Mouse (Mus musculus) heart, embryonic 16.5 days (tissue): ENCODE measurements around the gene Sfta2. TPM values are rescaled to one million over a fixed set of nuclear protein-coding genes. Genes with fewer than 3 reads are reported as not detected.

ENCODE experiments used
- ATAC-seq: fragments of 200-750 bp; cut with Nextera tagmentation; replicated peaks from 2 replicates; pipeline ENCODE4 v1.8.0; 2017; ENCODE audit warnings: moderate number of reproducible peaks; ENCODE audit not compliant: insufficient read depth, low FRiP score; ENCODE audit errors: extremely low read depth
- H3K27ac ChIP-seq: fragments of 300-500 bp; sonication (generic); 2 replicates; pipeline ENCODE4 v1.5.1; 2014; ENCODE audit warnings: mild to moderate bottlenecking, low read length, control low read depth, moderate library complexity
- H3K27me3 ChIP-seq: fragments of 300-500 bp; sonication (generic); 2 replicates; pipeline ENCODE4 v1.6.1; 2014; ENCODE audit warnings: low read length, mixed read lengths; ENCODE audit not compliant: control insufficient read depth, insufficient read depth
- H3K36me3 ChIP-seq: fragments of 300-500 bp; sonication (generic); 2 replicates; pipeline ENCODE4 v1.6.1; 2014; ENCODE audit not compliant: control insufficient read depth, insufficient read depth
- H3K4me1 ChIP-seq: fragments of 300-500 bp; sonication (generic); 2 replicates; pipeline ENCODE4 v1.6.1; 2014; ENCODE audit warnings: low read length, mixed read lengths; ENCODE audit not compliant: control insufficient read depth, insufficient read depth
- H3K4me2 ChIP-seq: fragments of 300-500 bp; sonication (generic); 2 replicates; pipeline ENCODE4 v1.6.1; 2014; ENCODE audit warnings: low read depth, mild to moderate bottlenecking, control low read depth, low read length
- H3K4me3 ChIP-seq: fragments of 300-500 bp; sonication (generic); 2 replicates; pipeline ENCODE4 v1.5.1; 2014; ENCODE audit warnings: mild to moderate bottlenecking, control low read depth, low read length
- H3K9ac ChIP-seq: fragments of 300-500 bp; sonication (generic); 2 replicates; pipeline ENCODE4 v1.6.1; 2014; ENCODE audit warnings: low read length, control low read depth
- H3K9me3 ChIP-seq: fragments of 300-500 bp; sonication (generic); replicated peaks from 2 replicates; pipeline ENCODE4 v1.6.1; 2016; ENCODE audit warnings: low read length; ENCODE audit not compliant: control insufficient read depth
- WGBS: fragments of 180-500 bp; shearing (Covaris S2); extraction: QIAGEN DNeasy Blood & Tissue Kit; methylation state at CpG from one replicate; pipeline ENCODE4 v1.1.7; 2014; 5-methylcytosine and 5-hydroxymethylcytosine counted together
- polyA plus RNA-seq: library from polyadenylated mRNA; unstranded; fragments of >200 nt; fragmentation: Nextera tagmentation; extraction: Ambion mirVana; gene quantifications from 2 replicates; pipeline ENCODE4 v1.2.1, GENCODE M21; 2015

The Sfta2 gene
- polyA plus RNA-seq = 1.1 and 14.0 TPM in 2 replicates

DNA sequence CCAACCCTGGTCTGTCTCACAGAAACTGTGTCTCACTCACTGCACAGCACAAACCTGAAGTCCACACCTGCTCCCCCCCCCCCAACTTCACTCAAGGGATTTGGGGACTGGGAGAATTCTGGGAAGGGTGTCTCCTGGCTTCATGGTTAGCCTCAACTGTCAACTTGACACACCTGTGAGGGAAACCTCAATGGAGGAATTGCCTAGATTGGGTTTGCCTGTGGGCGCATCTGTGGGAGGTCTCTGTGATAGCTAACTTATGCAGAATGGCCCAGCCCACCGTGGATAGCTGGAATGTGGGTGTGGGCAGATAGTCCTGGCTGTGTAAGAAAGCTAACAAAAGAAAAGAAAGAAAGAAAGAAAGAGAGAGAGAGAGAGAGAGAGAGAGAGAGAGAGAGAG lies at the start of gene Sfta2:
Sfta2 (plus strand) TSS at position 301 of the 400 bp plus-strand sequence.
- H3K4me1 ChIP-seq = no peaks in the 10 kb centered on the region
- ATAC-seq = no peak
- H3K27ac ChIP-seq = no peak within 1 kb of the TSS
- H3K27me3 ChIP-seq = 0 out of 2 replicates have a peak, but pooled peaks cover 3% of the 10 kb centered on the region
- no peak within 1 kb of the TSS for H3K4me3 ChIP-seq
- no peak within 1 kb of the TSS for H3K4me2 ChIP-seq
- 53% methylated on average over 2 of the region's 2 CpGs for WGBS
- no peaks in the 10 kb centered on the region for H3K36me3 ChIP-seq
- H3K9me3 ChIP-seq = no peaks in the 10 kb centered on the region
- H3K9ac ChIP-seq = no peak within 1 kb of the TSS

DNA sequence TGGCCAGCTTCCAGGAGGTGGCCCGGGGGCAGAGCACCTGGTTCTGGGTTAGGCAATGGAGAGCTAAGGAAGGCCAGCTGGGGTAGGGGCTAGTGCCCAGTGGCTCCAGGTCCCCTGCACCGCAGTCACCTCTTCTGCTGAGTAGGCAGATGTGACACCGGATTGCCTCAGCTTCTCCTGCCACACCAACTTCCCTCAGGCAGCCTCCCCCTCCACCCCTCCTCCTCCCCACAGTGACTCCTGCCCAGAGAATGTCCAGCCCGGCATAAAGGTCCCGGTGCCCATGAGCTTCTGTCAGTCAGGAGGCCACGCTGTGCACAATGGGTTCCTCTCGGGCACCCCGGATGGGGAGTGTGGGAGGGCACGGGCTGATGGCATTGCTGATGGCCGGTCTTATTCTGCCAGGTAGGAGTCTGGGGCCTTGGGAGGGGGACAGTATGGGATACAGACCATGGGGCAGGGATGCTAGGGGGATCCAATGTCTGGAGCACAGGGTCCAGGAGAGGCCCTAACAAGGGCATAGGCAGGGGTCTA lies 49.4 kb upstream of the Sfta2 start, which contains the start of gene Cdsn:
Cdsn (plus strand) TSS at position 248 of the 534 bp plus-strand sequence.
- Histone ChIP-seq H3K4me3 (no peak within 1 kb of the TSS), H3K4me2 (no peak within 1 kb of the TSS), H3K4me1 (peaks cover 23% of the 10 kb centered on the region), H3K27me3 (no peaks in the 10 kb centered on the region), H3K9me3 (no peaks in the 10 kb centered on the region), H3K9ac (peak within 1 kb of the TSS; percentile 46; the same call in 1 of the 2 replicates), H3K36me3 (no peaks in the 10 kb centered on the region), H3K27ac (peak within 1 kb of the TSS; percentile 100)
- no peak for ATAC-seq
- 82% methylated on average over 10 of the region's 10 CpGs for WGBS

DNA sequence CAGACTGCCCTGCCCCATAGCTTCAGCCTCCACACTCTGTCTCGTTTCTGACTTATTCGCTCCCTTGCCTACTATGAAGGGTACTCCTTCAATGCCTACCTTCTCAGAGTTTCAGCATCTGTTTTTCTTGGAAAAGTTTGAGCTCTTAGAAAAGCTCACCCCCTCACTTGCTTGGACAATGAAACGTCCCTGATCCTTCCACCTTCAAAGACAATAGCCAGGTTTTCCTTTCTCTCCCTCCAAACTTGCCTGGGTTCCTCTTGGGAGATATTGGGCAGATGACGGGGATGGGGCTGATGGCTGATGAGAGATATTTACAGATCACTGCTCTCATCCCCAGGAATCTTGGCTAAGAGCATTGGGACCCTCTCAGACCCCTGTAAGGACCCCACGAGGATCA lies 47.0 kb upstream of the Sfta2 start:
- H3K9ac ChIP-seq = no peak overlapping the region
- H3K9me3 ChIP-seq = no peaks in the 10 kb centered on the region
- H3K36me3 ChIP-seq = no peaks in the 10 kb centered on the region
- H3K4me2 ChIP-seq = no peak overlapping the region
- H3K27ac ChIP-seq = no peak overlapping the region
- WGBS = 82% methylated on average over 5 of the region's 5 CpGs
- H3K27me3 ChIP-seq = no peaks in the 10 kb centered on the region
- no peak overlapping the region for H3K4me3 ChIP-seq
- peaks cover 18% of the 10 kb centered on the region for H3K4me1 ChIP-seq
- no peak for ATAC-seq

DNA sequence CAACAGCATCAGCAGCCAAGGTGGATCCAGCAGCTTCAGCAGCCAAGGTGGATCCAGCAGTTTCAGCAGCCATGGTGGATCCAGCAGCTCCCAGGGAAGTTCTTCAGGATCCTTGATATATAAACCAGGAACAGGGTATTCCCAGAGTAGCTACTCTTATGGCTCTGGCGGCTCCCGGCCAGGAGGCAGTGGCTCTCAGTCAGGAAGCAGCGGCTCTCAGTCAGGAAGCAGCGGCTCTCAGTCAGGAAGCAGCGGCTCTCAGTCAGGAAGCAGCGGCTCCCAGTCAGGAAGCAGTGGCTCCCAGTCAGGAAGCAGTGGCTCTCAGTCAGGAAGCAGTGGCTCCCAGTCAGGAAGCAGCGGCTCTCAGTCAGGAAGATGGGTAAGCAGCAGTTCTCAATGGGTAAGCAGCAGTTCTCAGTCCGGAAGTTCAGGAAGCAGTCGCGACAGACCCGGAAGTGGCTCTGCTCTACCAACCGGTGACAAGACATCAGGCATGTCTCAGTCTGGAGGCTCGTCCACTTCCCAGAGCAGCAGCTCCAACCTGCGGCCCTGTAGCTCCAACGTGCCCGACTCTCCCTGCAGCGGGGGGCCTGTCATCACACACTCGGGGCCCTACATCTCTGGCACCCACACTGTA lies 46.5 kb upstream of the Sfta2 start:
- WGBS = 87% methylated on average over 18 of the region's 18 CpGs
- H3K27me3 ChIP-seq = no peaks in the 10 kb centered on the region
- H3K9me3 ChIP-seq = no peaks in the 10 kb centered on the region
- H3K36me3 ChIP-seq = no peaks in the 10 kb centered on the region
- H3K4me2 ChIP-seq = no peak overlapping the region
- no peak overlapping the region for H3K9ac ChIP-seq
- no peak overlapping the region for H3K27ac ChIP-seq
- ATAC-seq = no peak
- peaks cover 15% of the 10 kb centered on the region for H3K4me1 ChIP-seq
- H3K4me3 ChIP-seq = no peak overlapping the region

DNA sequence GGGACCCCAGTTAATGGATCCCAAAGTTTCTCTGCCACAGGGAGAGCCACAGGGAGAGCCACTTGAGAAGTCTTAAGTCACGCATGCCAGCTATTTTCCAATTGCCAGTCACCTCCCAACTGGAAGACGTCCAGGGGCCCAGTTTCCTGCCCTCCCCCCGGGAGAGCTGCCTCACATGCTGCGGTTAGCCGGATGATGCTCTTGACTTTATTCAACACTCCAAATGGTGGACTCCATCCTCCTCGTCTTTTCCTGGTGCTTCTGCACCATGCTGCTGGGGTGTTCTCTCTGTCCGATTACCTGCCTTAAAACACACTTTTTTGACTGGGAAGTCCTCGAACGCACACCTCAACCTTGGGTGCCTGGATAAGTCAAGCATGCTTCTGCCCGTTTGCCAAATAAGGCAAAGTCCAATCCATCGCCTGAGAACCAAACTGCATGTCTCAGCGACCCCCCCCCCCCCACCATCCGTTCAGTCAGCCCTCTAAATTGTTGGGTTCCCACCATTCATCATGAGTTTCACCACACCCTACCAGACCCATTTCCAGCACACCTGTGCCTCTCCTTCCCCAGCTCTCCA lies 45.1 kb upstream of the Sfta2 start:
- Histone ChIP-seq H3K36me3 (no peaks in the 10 kb centered on the region), H3K4me3 (no peak overlapping the region), H3K9me3 (no peaks in the 10 kb centered on the region), H3K4me1 (peaks cover 7% of the 10 kb centered on the region), H3K27ac (no peak overlapping the region), H3K4me2 (no peak overlapping the region), H3K27me3 (no peaks in the 10 kb centered on the region), H3K9ac (no peak overlapping the region)
- ATAC-seq = no peak
- WGBS = 78% methylated on average over 12 of the region's 13 CpGs

DNA sequence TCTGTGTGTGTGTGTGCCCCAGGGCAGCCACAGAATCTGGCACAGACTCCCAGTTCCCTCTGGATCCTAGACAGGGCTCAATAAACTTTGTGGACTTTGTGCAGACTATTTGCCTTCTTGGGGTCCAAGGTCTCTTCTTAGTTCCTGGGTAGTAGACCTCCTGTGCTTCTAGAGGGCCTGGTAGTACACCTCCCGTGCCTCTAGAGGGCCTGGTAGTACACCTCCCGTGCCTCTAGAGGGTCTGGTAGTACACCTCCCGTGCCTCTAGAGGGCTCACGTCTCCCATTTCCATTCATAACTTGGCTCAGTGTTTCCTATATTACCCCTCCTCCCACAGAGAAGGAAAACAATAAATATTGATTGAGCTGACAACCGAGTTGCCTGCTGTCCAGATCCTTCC lies 44.5 kb upstream of the Sfta2 start:
- WGBS = 35% methylated on average over 5 of the region's 5 CpGs
- H3K4me3 ChIP-seq = no peak overlapping the region
- no peak overlapping the region for H3K27ac ChIP-seq
- H3K36me3 ChIP-seq = no peaks in the 10 kb centered on the region
- no peak overlapping the region for H3K4me2 ChIP-seq
- H3K9me3 ChIP-seq = no peaks in the 10 kb centered on the region
- no peak overlapping the region for H3K9ac ChIP-seq
- no peaks in the 10 kb centered on the region for H3K27me3 ChIP-seq
- ATAC-seq = no peak
- H3K4me1 ChIP-seq = peaks cover 3% of the 10 kb centered on the region; the same call in 1 of the 2 replicates

DNA sequence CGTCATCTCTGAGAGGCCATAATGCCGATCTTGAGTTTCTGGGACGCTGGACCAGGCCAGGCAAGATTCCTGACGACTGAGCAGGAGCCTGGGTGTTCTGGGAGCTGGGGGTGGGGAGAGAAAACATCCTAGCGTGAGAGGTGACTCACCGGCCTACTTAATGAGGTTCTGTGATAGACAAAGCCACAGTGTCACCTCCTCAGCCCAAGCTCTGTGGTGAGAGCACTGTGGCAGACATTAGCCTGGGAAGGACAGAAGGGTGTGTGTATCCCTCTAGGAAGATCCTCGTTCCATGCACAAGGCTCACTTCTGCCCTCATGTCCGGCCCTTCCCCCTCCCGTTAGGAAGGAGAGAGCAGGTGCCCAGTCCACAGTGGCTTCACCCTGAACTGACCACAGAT lies 44.0 kb upstream of the Sfta2 start:
- Histone ChIP-seq H3K27me3 (no peaks in the 10 kb centered on the region), H3K9ac (no peak overlapping the region), H3K4me3 (no peak overlapping the region), H3K4me2 (no peak overlapping the region), H3K36me3 (no peaks in the 10 kb centered on the region), H3K27ac (no peak overlapping the region), H3K4me1 (no peaks in the 10 kb centered on the region), H3K9me3 (no peaks in the 10 kb centered on the region)
- 64% methylated on average over 9 of the region's 9 CpGs for WGBS
- no peak for ATAC-seq

DNA sequence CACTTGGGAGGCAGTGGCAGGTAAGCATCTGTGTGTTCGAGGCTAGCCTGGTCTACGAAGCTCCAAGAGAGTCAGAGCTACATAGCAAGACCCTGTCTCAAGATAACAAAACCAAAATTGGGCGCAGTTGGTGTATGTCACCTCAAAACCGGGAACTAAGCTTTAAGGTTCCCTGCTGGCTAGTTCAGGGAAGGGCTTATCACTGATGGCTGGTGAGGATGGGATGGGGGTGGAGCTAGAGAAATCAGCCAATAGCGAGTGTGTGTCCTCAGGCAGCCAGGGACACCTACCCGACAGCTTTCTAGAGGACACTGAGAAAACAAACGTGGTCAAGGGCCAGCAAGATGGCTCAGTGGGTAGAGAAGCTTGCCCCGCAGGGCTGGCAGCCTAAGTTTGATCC lies 43.1 kb upstream of the Sfta2 start:
- Histone ChIP-seq H3K4me1 (no peaks in the 10 kb centered on the region), H3K9ac (no peak overlapping the region), H3K36me3 (no peaks in the 10 kb centered on the region), H3K27me3 (no peaks in the 10 kb centered on the region), H3K27ac (no peak overlapping the region), H3K4me2 (no peak overlapping the region), H3K9me3 (no peaks in the 10 kb centered on the region), H3K4me3 (no peak overlapping the region)
- 56% methylated on average over 8 of the region's 8 CpGs for WGBS
- ATAC-seq = no peak

DNA sequence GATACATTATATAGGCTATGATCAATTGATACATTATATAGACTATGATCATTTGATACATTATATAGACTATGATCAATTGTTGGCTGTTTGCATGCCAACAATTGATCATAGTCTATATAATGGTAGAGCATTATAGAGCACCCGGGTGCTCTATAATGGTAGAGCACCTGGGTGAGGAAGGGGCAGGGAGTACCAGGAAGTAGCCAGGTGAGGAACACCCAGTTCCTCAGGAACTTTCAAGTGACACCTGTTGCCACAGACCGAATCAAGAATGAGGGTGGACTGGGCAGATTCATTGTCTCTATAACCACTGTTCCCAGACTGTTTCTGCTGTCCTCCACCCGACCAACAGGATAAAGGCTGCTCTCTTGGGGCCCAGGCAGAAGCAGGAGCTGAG lies 34.2 kb upstream of the Sfta2 start, which contains the start of gene 2300002M23Rik:
2300002M23Rik (plus strand) TSS at position 301 of the 400 bp plus-strand sequence.
- H3K9ac ChIP-seq = no peak within 1 kb of the TSS
- peaks cover 9% of the 10 kb centered on the region for H3K4me1 ChIP-seq
- H3K4me2 ChIP-seq = no peak within 1 kb of the TSS
- no peaks in the 10 kb centered on the region for H3K9me3 ChIP-seq
- H3K4me3 ChIP-seq = no peak within 1 kb of the TSS
- no peak within 1 kb of the TSS for H3K27ac ChIP-seq
- WGBS = 61% methylated on average over 3 of the region's 3 CpGs
- no peak for ATAC-seq
- no peaks in the 10 kb centered on the region for H3K36me3 ChIP-seq
- H3K27me3 ChIP-seq = peaks cover 13% of the 10 kb centered on the region
